8 mouse cellular contexts compared by ENCODE assay signal in genomic region chr16:4655764-4656570, GRCm38 (mm10). TPM values are rescaled to one million over a fixed set of nuclear protein-coding genes. Genes with fewer than 3 reads are reported as not detected.
DNase-seq lines count a peak whose midpoint lies in the region; ATAC-seq and TF ChIP-seq lines count a peak whose summit lies in the region.

No protein-coding gene starts in this region.

- H3K9ac ChIP-seq in ES-E14 (ENCODE audit: insufficient read depth, low read depth, low read length, poor library complexity, severe bottlenecking) = 0 out of 2 replicates have a peak overlapping the region, but pooled peaks have one; percentile 2
- no peak overlapping the region for H3K9ac ChIP-seq in liver, embryonic 12.5 days

- peak overlapping the region in 1 of 2 experiments; percentile 32; a peak in 2 of 4 replicates for H3K4me3 ChIP-seq in ES-E14 (ENCODE audit: insufficient read depth in 1 of 2, low read depth in 1 of 2, low read length in 2 of 2, poor library complexity in 1 of 2, severe bottlenecking in 1 of 2)
- H3K4me3 ChIP-seq in liver, embryonic 12.5 days = no peak overlapping the region

- H3K9me3 ChIP-seq in ES-E14 (ENCODE audit: control insufficient read depth, insufficient read depth, low read depth, low read length) = no peaks in the 10 kb centered on the region
- no peaks in the 10 kb centered on the region for H3K9me3 ChIP-seq in liver, embryonic 12.5 days (replicated peaks)

- in situ Hi-C loops in ES-E14 (cut with MboI; ENCODE audit: low sequenced_read_pairs in 2 of 2, unreplicated experiment in 2 of 2) = no loop called here

- no peak overlapping the region for H3K4me2 ChIP-seq in liver, embryonic 12.5 days

- peak; percentile 97 for DNase-seq in heart, adult 11 months
- DNase-seq in heart, postnatal 25 days (ENCODE audit: low spot score) = no peak
- DNase-seq in ES-E14 (ENCODE audit: low read depth, low spot score) = no peak
- DNase-seq in heart, adult 8-10 months (ENCODE audit: low spot score) = peak; percentile 28
- DNase-seq in T-cell, adult 2 months (ENCODE audit: low spot score) = no peak
- DNase-seq in layer of hippocampus, postnatal 25 days (ENCODE audit: extremely low spot score in 1 of 2, low spot score in 1 of 2) = no peak
- DNase-seq in spleen, postnatal 4 days (ENCODE audit: low spot score in 2 of 2) = no peak

- ATAC-seq in liver, embryonic 12.5 days = no peak

- H3K27me3 ChIP-seq in liver, embryonic 12.5 days (replicated peaks) = no peaks in the 10 kb centered on the region

- intact Hi-C loops in heart, postnatal 25 days (cut with DNase I) = no loop called here

- H3K27ac ChIP-seq in ES-E14 (ENCODE audit: insufficient read depth, low read depth, low read length, poor library complexity, severe bottlenecking) = no peak overlapping the region
- H3K27ac ChIP-seq in liver, embryonic 12.5 days = peak overlapping the region; percentile 17; the same call in 1 of the 2 replicates

- peaks cover 16% of the 10 kb centered on the region; the same call in 1 of the 2 replicates for H3K36me3 ChIP-seq in ES-E14 (ENCODE audit: control insufficient read depth, insufficient read depth, low read length, poor library complexity, severe bottlenecking)
- H3K36me3 ChIP-seq in liver, embryonic 12.5 days = peaks cover 44% of the 10 kb centered on the region

- peaks cover 0 to 13% of the 10 kb centered on the region in 2 experiments; a peak in 2 of 4 replicates for H3K4me1 ChIP-seq in ES-E14 (ENCODE audit: control insufficient read depth in 2 of 2, insufficient read depth in 2 of 2, low read length in 2 of 2, poor library complexity in 1 of 2)
- peaks cover 28% of the 10 kb centered on the region for H3K4me1 ChIP-seq in liver, embryonic 12.5 days

- WGBS in liver, embryonic 12.5 days (ENCODE audit: insufficient replicate concordance) = 39% methylated on average over 11 of the region's 11 CpGs

TF ChIP-seq in ES-E14, 5 proteins besides CTCF, POLR2A, EP300 and RAD21:
- no peak for TF ChIP-seq MAFK (IDR thresholded peaks at IDR 0.05; ENCODE audit: insufficient read depth, low read depth, low read length)
- TF ChIP-seq ZNF384 (IDR thresholded peaks at IDR 0.05; ENCODE audit: low read depth, low read length) = no peak
- TF ChIP-seq HCFC1 (IDR thresholded peaks at IDR 0.05; ENCODE audit: borderline replicate concordance, insufficient read depth, low read length) = no peak
- no peak for TF ChIP-seq CHD2 (IDR thresholded peaks at IDR 0.05; ENCODE audit: low read depth, low read length)
- TF ChIP-seq ZC3H11A (IDR thresholded peaks at IDR 0.05; ENCODE audit: borderline replicate concordance, low read depth, low read length) = no peak
TF ChIP-seq in ES-E14: peak in this region for 0.

RNA-seq across cellular contexts. Expression of gene Dnaja3, which starts 16.2 kb away (rescaled TPM):
- total RNA-seq in heart, postnatal 25 days (2021) = 100 to 1,000 TPM; 149 TPM
- total RNA-seq in ES-E14 (2012; rRNA removed) = 45.5 and 53.2 TPM in 2 replicates
- total RNA-seq in heart, adult 8-10 months (2022) = 100 to 1,000 TPM; 146 to 154 (median 153) TPM
- 69.2 and 74.2 TPM in 2 replicates for polyA plus RNA-seq in liver, embryonic 12.5 days (2016; fragmentation: Nextera tagmentation; extraction: Ambion mirVana)
- 10 to 100 TPM; 62.5 to 71.8 TPM for total RNA-seq in layer of hippocampus, postnatal 25 days (2021)

RNA-seq across cellular contexts. Expression of gene Vasn, which starts 16.2 kb away (rescaled TPM):
- total RNA-seq in heart, postnatal 25 days (2021) = 10 to 100 TPM in 1 of 2 experiments, 1 to 10 TPM in 1; 9.8 to 12.0 TPM
- total RNA-seq in ES-E14 (2012; rRNA removed) = 8.7 and 11.2 TPM in 2 replicates
- 1 to 10 TPM; 6.9 to 9.3 (median 8.1) TPM for total RNA-seq in heart, adult 8-10 months (2022)
- 4.7 and 5.0 TPM in 2 replicates for polyA plus RNA-seq in liver, embryonic 12.5 days (2016; fragmentation: Nextera tagmentation; extraction: Ambion mirVana)
- 1 to 10 TPM; 6.0 TPM for total RNA-seq in layer of hippocampus, postnatal 25 days (2021)

RNA-seq across cellular contexts. Expression of gene Coro7, which starts 23.6 kb away (rescaled TPM):
- 10 to 100 TPM; 12.6 to 16.1 TPM for total RNA-seq in heart, postnatal 25 days (2021)
- 14.4 and 21.3 TPM in 2 replicates for total RNA-seq in ES-E14 (2012; rRNA removed)
- total RNA-seq in heart, adult 8-10 months (2022) = 10 to 100 TPM; 11.3 to 16.1 (median 15.4) TPM
- 11.3 and 11.9 TPM in 2 replicates for polyA plus RNA-seq in liver, embryonic 12.5 days (2016; fragmentation: Nextera tagmentation; extraction: Ambion mirVana)
- total RNA-seq in layer of hippocampus, postnatal 25 days (2021) = 10 to 100 TPM; 78.6 to 96.5 TPM

RNA-seq across cellular contexts. Expression of gene Pam16, which starts 31.2 kb away (rescaled TPM):
- 100 to 1,000 TPM; 129 to 141 TPM for total RNA-seq in heart, postnatal 25 days (2021)
- 127 and 131 TPM in 2 replicates for total RNA-seq in ES-E14 (2012; rRNA removed)
- 100 to 1,000 TPM; 145 to 188 (median 160) TPM for total RNA-seq in heart, adult 8-10 months (2022)
- 76.2 and 81.9 TPM in 2 replicates for polyA plus RNA-seq in liver, embryonic 12.5 days (2016; fragmentation: Nextera tagmentation; extraction: Ambion mirVana)
- 10 to 100 TPM; 76.3 to 82.6 TPM for total RNA-seq in layer of hippocampus, postnatal 25 days (2021)

Comparison
In these comparisons a context has a peak if more than half of its experiments do, and no peak if none do; other contexts are left out.
1. DNase-seq: peak in heart, adult 11 months (single experiment) and heart, adult 8-10 months (single experiment); none in heart, postnatal 25 days (single experiment), ES-E14 (single experiment), T-cell, adult 2 months (single experiment), layer of hippocampus, postnatal 25 days (0 of 2) and spleen, postnatal 4 days (0 of 2).